Mouse (Mus musculus): ENCODE results near the gene Itgam. TPM values are rescaled to one million over a fixed set of nuclear protein-coding genes. Genes with fewer than 3 reads are reported as not detected.

The Itgam gene
- polyA plus RNA-seq, 1 experiment from 2014 or later = 0.70 TPM

GRCm38 (mm10) chr7:128022974-128023373, 39.5 kb upstream of the Itgam start:
- Histone ChIP-seq H3K9me3 (ENCODE audit: control insufficient read depth) (no peaks in the 10 kb centered on the region), H3K36me3 (ENCODE audit: control insufficient read depth, insufficient read depth) (no peaks in the 10 kb centered on the region), H3K4me3 (ENCODE audit: low read depth, low read length) (no peak overlapping the region), H3K27ac (ENCODE audit: low read depth, low read length) (no peak overlapping the region), H3K27me3 (replicated peaks; ENCODE audit: control insufficient read depth, insufficient read depth, low read length) (no peaks in the 10 kb centered on the region), H3K4me1 (replicated peaks; ENCODE audit: control insufficient read depth, insufficient read depth, low read length) (no peaks in the 10 kb centered on the region; the same call in 1 of the 2 replicates), H3K4me2 (replicated peaks; ENCODE audit: low read depth) (no peak overlapping the region), H3K9ac (ENCODE audit: low read depth, low read length) (no peak overlapping the region)
- no peak for ATAC-seq
- WGBS = 68% methylated on average over 8 of the region's 8 CpGs
- peak; percentile 64 for TF ChIP-seq CTCF (IDR thresholded peaks at IDR 0.05; ENCODE audit: low read depth)

- H3K27ac ChIP-seq (ENCODE audit: low read depth, low read length) = no peak overlapping the region
- H3K9ac ChIP-seq (ENCODE audit: low read depth, low read length) = no peak overlapping the region
- no peaks in the 10 kb centered on the region for H3K27me3 ChIP-seq (replicated peaks; ENCODE audit: control insufficient read depth, insufficient read depth, low read length)
- ATAC-seq = no peak
- H3K9me3 ChIP-seq (ENCODE audit: control insufficient read depth) = no peaks in the 10 kb centered on the region
- 90% methylated on average over 4 of the region's 4 CpGs for WGBS
- TF ChIP-seq CTCF (IDR thresholded peaks at IDR 0.05; ENCODE audit: low read depth) = no peak
- no peaks in the 10 kb centered on the region; the same call in 1 of the 2 replicates for H3K4me1 ChIP-seq (replicated peaks; ENCODE audit: control insufficient read depth, insufficient read depth, low read length)
- H3K36me3 ChIP-seq (ENCODE audit: control insufficient read depth, insufficient read depth) = no peaks in the 10 kb centered on the region
- H3K4me2 ChIP-seq (replicated peaks; ENCODE audit: low read depth) = no peak overlapping the region
- no peak overlapping the region for H3K4me3 ChIP-seq (ENCODE audit: low read depth, low read length)
Observed at GRCm38 (mm10) chr7:128023565-128023964, 38.9 kb upstream of the Itgam start.

GRCm38 (mm10) chr7:128024364-128024763, 38.1 kb upstream of the Itgam start:
- WGBS = 83% methylated on average over 9 of the region's 9 CpGs
- no peak for ATAC-seq

GRCm38 (mm10) chr7:128024932-128025331, 37.5 kb upstream of the Itgam start:
- Histone ChIP-seq H3K9me3 (ENCODE audit: control insufficient read depth) (no peaks in the 10 kb centered on the region), H3K36me3 (ENCODE audit: control insufficient read depth, insufficient read depth) (no peaks in the 10 kb centered on the region), H3K4me1 (replicated peaks; ENCODE audit: control insufficient read depth, insufficient read depth, low read length) (no peaks in the 10 kb centered on the region; the same call in 1 of the 2 replicates), H3K9ac (ENCODE audit: low read depth, low read length) (no peak overlapping the region), H3K27me3 (replicated peaks; ENCODE audit: control insufficient read depth, insufficient read depth, low read length) (no peaks in the 10 kb centered on the region), H3K4me3 (ENCODE audit: low read depth, low read length) (no peak overlapping the region), H3K4me2 (replicated peaks; ENCODE audit: low read depth) (no peak overlapping the region), H3K27ac (ENCODE audit: low read depth, low read length) (no peak overlapping the region)
- WGBS = 80% methylated on average over 4 of the region's 4 CpGs
- no peak for TF ChIP-seq CTCF (IDR thresholded peaks at IDR 0.05; ENCODE audit: low read depth)
- ATAC-seq = no peak

More at GRCm38 (mm10) chr7:128024364-128024763, 38.1 kb upstream of the Itgam start:
- no peaks in the 10 kb centered on the region for H3K9me3 ChIP-seq (ENCODE audit: control insufficient read depth)
- TF ChIP-seq CTCF (IDR thresholded peaks at IDR 0.05; ENCODE audit: low read depth) = no peak
- H3K27ac ChIP-seq (ENCODE audit: low read depth, low read length) = no peak overlapping the region
- H3K4me2 ChIP-seq (replicated peaks; ENCODE audit: low read depth) = no peak overlapping the region
- H3K4me3 ChIP-seq (ENCODE audit: low read depth, low read length) = no peak overlapping the region
- H3K9ac ChIP-seq (ENCODE audit: low read depth, low read length) = no peak overlapping the region
- no peaks in the 10 kb centered on the region; the same call in 1 of the 2 replicates for H3K4me1 ChIP-seq (replicated peaks; ENCODE audit: control insufficient read depth, insufficient read depth, low read length)
- no peaks in the 10 kb centered on the region for H3K36me3 ChIP-seq (ENCODE audit: control insufficient read depth, insufficient read depth)
- H3K27me3 ChIP-seq (replicated peaks; ENCODE audit: control insufficient read depth, insufficient read depth, low read length) = no peaks in the 10 kb centered on the region

- 76% methylated on average over 4 of the region's 4 CpGs for WGBS
- Histone ChIP-seq H3K4me2 (replicated peaks; ENCODE audit: low read depth) (no peak overlapping the region), H3K9me3 (ENCODE audit: control insufficient read depth) (no peaks in the 10 kb centered on the region), H3K4me3 (ENCODE audit: low read depth, low read length) (no peak overlapping the region), H3K27ac (ENCODE audit: low read depth, low read length) (no peak overlapping the region), H3K36me3 (ENCODE audit: control insufficient read depth, insufficient read depth) (no peaks in the 10 kb centered on the region), H3K4me1 (replicated peaks; ENCODE audit: control insufficient read depth, insufficient read depth, low read length) (no peaks in the 10 kb centered on the region), H3K9ac (ENCODE audit: low read depth, low read length) (no peak overlapping the region), H3K27me3 (replicated peaks; ENCODE audit: control insufficient read depth, insufficient read depth, low read length) (no peaks in the 10 kb centered on the region)
- ATAC-seq = no peak
- no peak for TF ChIP-seq CTCF (IDR thresholded peaks at IDR 0.05; ENCODE audit: low read depth)
Observed at GRCm38 (mm10) chr7:128025381-128025780, 37.1 kb upstream of the Itgam start.

GRCm38 (mm10) chr7:128031403-128031976, 30.9 kb upstream of the Itgam start:
- no peak overlapping the region; the same call in 1 of the 2 replicates for H3K9ac ChIP-seq (ENCODE audit: low read depth, low read length)
- peak overlapping the region; percentile 44 for H3K4me2 ChIP-seq (replicated peaks; ENCODE audit: low read depth)
- ATAC-seq = peak; percentile 75

More at GRCm38 (mm10) chr7:128031403-128031976, 30.9 kb upstream of the Itgam start:
- no peak for TF ChIP-seq CTCF (IDR thresholded peaks at IDR 0.05; ENCODE audit: low read depth)
- Histone ChIP-seq H3K36me3 (ENCODE audit: control insufficient read depth, insufficient read depth) (no peaks in the 10 kb centered on the region), H3K9me3 (ENCODE audit: control insufficient read depth) (no peaks in the 10 kb centered on the region), H3K27ac (ENCODE audit: low read depth, low read length) (peak overlapping the region; percentile 93), H3K4me3 (ENCODE audit: low read depth, low read length) (no peak overlapping the region), H3K27me3 (replicated peaks; ENCODE audit: control insufficient read depth, insufficient read depth, low read length) (no peaks in the 10 kb centered on the region), H3K4me1 (replicated peaks; ENCODE audit: control insufficient read depth, insufficient read depth, low read length) (no peaks in the 10 kb centered on the region)
- WGBS = 30% methylated on average over 9 of the region's 9 CpGs

Data from intestine, postnatal 0 days (tissue).